Mouse (Mus musculus) induced T-regulatory cell, adult 2 months (primary cell): ENCODE data around the gene Dleu7.

Experiments
- DNase-seq: peaks from one replicate; pipeline ENCODE4 v3.0.0-alpha.2; 2012; ENCODE audit warnings: low read depth

Gene Dleu7

GRCm38 (mm10) chr14:62282974-62283373, 9.9 kb downstream of the Dleu7 start:
- no peak for DNase-seq

DNA sequence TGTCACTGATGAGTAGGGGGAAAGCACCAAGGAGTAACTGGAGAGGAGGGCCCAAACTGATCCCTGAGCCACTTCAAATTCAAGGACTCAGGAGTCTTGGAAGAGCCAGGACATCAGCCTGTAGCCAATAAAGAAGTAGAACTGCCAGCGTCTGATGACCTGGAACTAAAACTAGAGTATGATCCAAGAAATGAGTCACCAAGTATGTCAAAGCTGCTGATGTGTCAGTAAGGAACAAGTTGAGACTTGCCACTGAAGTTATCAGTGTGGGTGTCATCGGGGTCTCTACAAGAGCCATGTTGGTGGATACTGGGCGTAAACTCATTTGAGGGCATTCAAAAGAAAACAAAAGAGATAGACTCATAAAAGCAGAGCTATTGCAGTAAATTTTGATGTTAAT, 19.2 kb downstream of the Dleu7 start:
- no peak for DNase-seq

- DNase-seq, result no peak
These were observed 22.0 kb downstream of the Dleu7 start for GRCm38 (mm10) chr14:62270698-62271396.

DNA sequence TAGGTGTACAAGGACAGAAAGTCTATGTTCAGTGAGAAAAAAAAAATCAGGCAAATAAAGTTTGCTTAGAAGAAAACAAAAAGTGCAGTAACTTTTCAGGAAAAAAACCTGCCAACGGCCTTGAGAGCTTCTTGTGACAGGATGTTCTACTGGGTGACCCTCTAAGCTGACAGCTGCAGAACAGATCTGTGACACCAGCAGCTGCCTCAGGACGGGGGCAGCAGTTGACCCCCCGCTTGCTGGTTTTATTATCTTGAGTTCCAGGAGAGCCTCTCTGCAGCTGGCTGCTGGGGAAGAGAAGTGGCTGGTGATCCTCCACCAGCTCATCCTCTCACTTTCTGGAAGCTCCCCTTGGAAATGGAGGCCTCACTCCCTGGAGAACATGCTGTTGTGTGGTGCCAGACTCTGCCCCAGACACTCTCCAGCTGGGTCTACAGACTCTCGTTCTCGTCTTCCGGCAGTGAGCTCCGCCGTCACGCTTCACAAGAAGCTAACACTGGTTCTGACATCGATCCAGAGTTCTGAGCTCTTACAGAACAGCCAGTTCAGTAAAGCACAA, 33.8 kb downstream of the Dleu7 start:
- DNase-seq, result no peak

- no peak for DNase-seq
These were observed 34.7 kb downstream of the Dleu7 start for GRCm38 (mm10) chr14:62258125-62258524.

GRCm38 (mm10) chr14:62256066-62256465, 36.8 kb downstream of the Dleu7 start:
- no peak for DNase-seq

GRCm38 (mm10) chr14:62254371-62254770, 38.5 kb downstream of the Dleu7 start:
- peak; percentile 48 for DNase-seq

GRCm38 (mm10) chr14:62251999-62252398, 40.8 kb downstream of the Dleu7 start:
- peak; percentile 82 for DNase-seq

- DNase-seq, result no peak
These were observed 42.8 kb downstream of the Dleu7 start for GRCm38 (mm10) chr14:62250046-62250445.

GRCm38 (mm10) chr14:62249251-62249650, 43.6 kb downstream of the Dleu7 start:
- DNase-seq, result no peak

GRCm38 (mm10) chr14:62248796-62249195, 44.1 kb downstream of the Dleu7 start:
- DNase-seq, result no peak

- DNase-seq, result no peak
These were observed 44.5 kb downstream of the Dleu7 start for GRCm38 (mm10) chr14:62248345-62248744.

DNA sequence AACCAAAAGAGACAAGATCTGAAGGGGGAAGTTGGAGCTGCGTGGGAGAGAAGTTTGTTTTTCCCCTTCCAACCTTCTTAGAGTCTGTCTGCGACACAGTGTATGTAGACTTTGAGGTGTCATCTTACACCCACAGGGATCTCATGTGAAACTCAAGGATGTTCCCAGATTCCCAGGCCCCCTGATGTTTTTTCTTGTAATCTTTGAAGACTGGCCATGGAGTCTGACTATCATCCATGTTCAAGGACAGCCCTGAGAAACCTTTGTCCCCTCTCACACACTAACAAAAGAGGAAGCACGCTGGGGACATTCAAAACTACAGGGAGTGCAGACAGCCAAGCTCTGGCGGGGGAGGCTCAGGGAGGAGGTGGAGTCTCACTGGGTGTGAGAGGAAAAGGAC, 47.3 kb downstream of the Dleu7 start:
- no peak for DNase-seq

DNA sequence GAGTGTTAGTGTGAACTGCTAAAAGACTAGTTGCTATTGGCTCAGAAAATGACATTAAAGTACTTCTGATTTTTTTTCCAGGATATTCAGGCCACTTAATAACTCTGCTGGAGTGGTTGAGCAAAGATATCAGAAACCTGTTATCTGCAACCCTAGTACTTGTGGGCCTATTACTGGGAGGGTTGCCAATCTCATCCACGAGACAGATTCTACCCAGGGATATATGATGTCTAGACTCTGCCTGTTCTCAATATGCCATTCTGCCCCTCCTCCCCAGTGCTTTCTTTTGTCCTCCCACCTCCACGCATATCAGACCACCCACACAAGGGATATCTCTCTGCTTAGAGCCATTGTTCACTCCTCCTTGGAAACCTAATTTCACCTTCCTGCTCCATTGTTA, 49.3 kb downstream of the Dleu7 start:
- no peak for DNase-seq

GRCm38 (mm10) chr14:62235969-62236368, 56.9 kb downstream of the Dleu7 start:
- DNase-seq, result no peak

DNA sequence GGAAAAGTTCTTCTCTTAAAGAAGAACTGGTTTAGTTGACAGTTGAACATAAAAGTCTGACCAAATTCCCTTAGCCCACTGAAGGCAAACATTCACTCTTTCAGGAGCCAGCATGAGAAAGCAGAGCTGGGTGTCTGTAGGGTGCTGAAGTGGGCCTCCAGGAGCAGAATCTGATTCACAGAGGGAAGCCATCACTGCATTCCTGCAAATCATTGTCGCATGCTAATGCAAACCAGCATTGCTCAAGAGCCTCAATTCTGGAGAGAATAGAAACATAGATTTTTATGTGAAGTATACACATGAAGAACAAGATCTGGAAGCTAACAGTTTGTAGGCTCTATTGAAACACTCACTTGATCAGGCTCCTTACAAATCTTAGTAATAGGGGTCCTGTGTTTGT, 57.6 kb downstream of the Dleu7 start:
- DNase-seq, result no peak

- no peak for DNase-seq
These were observed 61.9 kb downstream of the Dleu7 start for GRCm38 (mm10) chr14:62230968-62231367.

GRCm38 (mm10) chr14:62227101-62227500, 65.7 kb downstream of the Dleu7 start:
- DNase-seq, result no peak

- no peak for DNase-seq
These were observed 66.2 kb downstream of the Dleu7 start for GRCm38 (mm10) chr14:62226576-62227047.
